In the genomic region with DNA sequence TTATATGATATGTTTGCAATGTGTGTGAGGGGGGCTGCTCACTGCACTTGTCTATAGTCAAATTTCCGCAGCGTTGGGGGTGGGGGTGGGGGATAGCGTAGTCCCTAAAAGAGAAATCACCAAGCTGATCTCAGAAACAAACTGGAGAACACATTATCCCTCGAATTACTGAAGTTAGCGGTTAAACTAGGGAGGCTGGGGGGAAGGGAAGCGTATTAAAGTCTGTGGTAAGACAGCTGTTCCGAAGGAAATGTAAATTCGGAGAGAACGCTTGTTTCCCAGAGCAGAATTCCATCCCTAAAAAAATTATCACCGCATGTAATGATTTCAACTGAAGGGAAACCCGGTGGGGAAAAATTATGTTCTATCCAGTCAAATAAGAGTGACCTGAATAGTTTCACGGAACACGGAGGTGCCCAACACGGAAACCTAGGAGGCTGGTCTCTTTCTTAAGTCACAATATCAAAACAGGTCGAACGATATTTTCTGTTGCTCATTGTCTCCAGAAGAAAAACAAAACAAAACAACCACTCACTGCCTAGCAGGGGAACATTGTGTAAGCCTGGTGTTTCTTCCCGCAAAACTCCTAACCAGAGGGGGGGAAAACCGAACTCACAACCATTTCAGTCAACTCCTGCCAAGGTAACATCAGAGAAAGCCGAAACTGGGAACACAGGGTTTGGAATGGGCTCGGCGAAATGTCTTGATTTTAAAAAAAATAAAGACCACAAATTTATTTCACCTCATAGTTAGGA, we compare ENCODE assay signal across 8 mouse cellular contexts. TPM values are rescaled to one million over a fixed set of nuclear protein-coding genes. Genes with fewer than 3 reads are reported as not detected.
DNase-seq lines count a peak whose midpoint lies in the region; ATAC-seq lines count a peak whose summit lies in the region.

No protein-coding gene starts in this region.

- WGBS in heart, embryonic 10.5 days: 4% methylated on average over 21 of the region's 21 CpGs
- 1% methylated on average over 21 of the region's 21 CpGs for WGBS in hindbrain, embryonic 14.5 days
- WGBS in midbrain, embryonic 13.5 days: under 1% methylated on average over 21 of the region's 21 CpGs

- H3K9ac ChIP-seq in hindbrain, embryonic 14.5 days: peak overlapping the region; percentile 60; the same call in 1 of the 2 replicates
- 0 out of 2 replicates have a peak overlapping the region, but pooled peaks have one; percentile 71 for H3K9ac ChIP-seq in midbrain, embryonic 13.5 days (replicated peaks)

- peaks cover 61% of the 10 kb centered on the region for H3K27me3 ChIP-seq in heart, embryonic 10.5 days (ENCODE audit: insufficient read depth, poor library complexity, severe bottlenecking)
- peaks cover 58% of the 10 kb centered on the region for H3K27me3 ChIP-seq in hindbrain, embryonic 14.5 days (ENCODE audit: control insufficient read depth, insufficient read depth, low read length)
- peaks cover 77% of the 10 kb centered on the region for H3K27me3 ChIP-seq in midbrain, embryonic 13.5 days

- H3K9me3 ChIP-seq in heart, embryonic 10.5 days: no peaks in the 10 kb centered on the region
- H3K9me3 ChIP-seq in hindbrain, embryonic 14.5 days (ENCODE audit: control insufficient read depth, low read length): no peaks in the 10 kb centered on the region
- H3K9me3 ChIP-seq in midbrain, embryonic 13.5 days: no peaks in the 10 kb centered on the region

- DNase-seq in heart, embryonic 10.5 days (ENCODE audit: low spot score): no peak
- no peak for DNase-seq in heart, postnatal 14 days
- DNase-seq in Muller cell, postnatal 12 days (ENCODE audit: inconsistent ontology term): peak; percentile 45
- DNase-seq in hindbrain, embryonic 14.5 days (ENCODE audit: low spot score): no peak
- no peak for DNase-seq in layer of hippocampus, postnatal 14 days (ENCODE audit: low spot score in 2 of 2)
- DNase-seq in thymus, postnatal 10 days (ENCODE audit: low spot score in 2 of 2): no peak
- no peak for DNase-seq in cerebellum, adult 11-12 months

- peak overlapping the region; percentile 69 for H3K4me3 ChIP-seq in heart, embryonic 10.5 days
- H3K4me3 ChIP-seq in hindbrain, embryonic 14.5 days (replicated peaks; ENCODE audit: low read length): peak overlapping the region; percentile 67
- H3K4me3 ChIP-seq in midbrain, embryonic 13.5 days (replicated peaks): peak overlapping the region; percentile 69

- intact Hi-C loops in heart, postnatal 14 days (cut with DNase I): no loop called here

- H3K36me3 ChIP-seq in heart, embryonic 10.5 days: no peaks in the 10 kb centered on the region
- no peaks in the 10 kb centered on the region for H3K36me3 ChIP-seq in hindbrain, embryonic 14.5 days (replicated peaks; ENCODE audit: control insufficient read depth, insufficient read depth)
- no peaks in the 10 kb centered on the region for H3K36me3 ChIP-seq in midbrain, embryonic 13.5 days

- H3K4me1 ChIP-seq in heart, embryonic 10.5 days: peaks cover 28% of the 10 kb centered on the region
- H3K4me1 ChIP-seq in hindbrain, embryonic 14.5 days (replicated peaks; ENCODE audit: control insufficient read depth, insufficient read depth, low read length): peaks cover 19% of the 10 kb centered on the region
- H3K4me1 ChIP-seq in midbrain, embryonic 13.5 days (replicated peaks): peaks cover 31% of the 10 kb centered on the region

- peak overlapping the region; percentile 97 for H3K4me2 ChIP-seq in hindbrain, embryonic 14.5 days (replicated peaks)
- H3K4me2 ChIP-seq in midbrain, embryonic 13.5 days (replicated peaks): peak overlapping the region; percentile 100

- no peak for ATAC-seq in hindbrain, embryonic 14.5 days (ENCODE audit: low FRiP score)
- no peak for ATAC-seq in midbrain, embryonic 13.5 days

- H3K27ac ChIP-seq in heart, embryonic 10.5 days: no peak overlapping the region
- no peak overlapping the region for H3K27ac ChIP-seq in hindbrain, embryonic 14.5 days
- H3K27ac ChIP-seq in midbrain, embryonic 13.5 days: no peak overlapping the region

RNA-seq across cellular contexts. Expression of gene Lgr5, which starts 1.9 kb away (rescaled TPM):
- polyA plus RNA-seq in heart, embryonic 10.5 days (2016; fragmentation: Nextera tagmentation; extraction: Ambion mirVana): 0.76 and 4.0 TPM in 2 replicates
- under 1 TPM; 0.17 to 0.20 TPM for total RNA-seq in heart, postnatal 14 days (2021)
- 2.5 and 2.7 TPM in 2 replicates for polyA plus RNA-seq in hindbrain, embryonic 14.5 days (2014; fragmentation: Nextera tagmentation; extraction: Ambion mirVana)
- polyA plus RNA-seq in midbrain, embryonic 13.5 days (2015; fragmentation: Nextera tagmentation; extraction: Ambion mirVana): 2.2 and 2.9 TPM in 2 replicates
- total RNA-seq in layer of hippocampus, postnatal 14 days (2021): 1 to 10 TPM; 4.5 to 4.7 TPM

RNA-seq across cellular contexts. Expression of gene A930009A15Rik, which starts 15.9 kb away (rescaled TPM):
- polyA plus RNA-seq in heart, embryonic 10.5 days (2016; fragmentation: Nextera tagmentation; extraction: Ambion mirVana): not detected in 2 replicates
- total RNA-seq in heart, postnatal 14 days (2021): not detected
- 0.39 and 0.42 TPM in 2 replicates for polyA plus RNA-seq in hindbrain, embryonic 14.5 days (2014; fragmentation: Nextera tagmentation; extraction: Ambion mirVana)
- polyA plus RNA-seq in midbrain, embryonic 13.5 days (2015; fragmentation: Nextera tagmentation; extraction: Ambion mirVana): 0.61 and 0.69 TPM in 2 replicates
- 1 to 10 TPM in 1 of 2 experiments, under 1 TPM in 1; 0.79 to 1.9 TPM for total RNA-seq in layer of hippocampus, postnatal 14 days (2021)
